Mouse (Mus musculus): ENCODE results near the gene Bik. TPM values are rescaled to one million over a fixed set of nuclear protein-coding genes. Genes with fewer than 3 reads are reported as not detected.
"Not testable (repeated sequence)": the region's sequence is repeated elsewhere in the genome, so short reads cannot be mapped to it uniquely, and the experiment has no call there.

Bik gene
- polyA plus RNA-seq, 1 experiment, result 3.7 TPM

GRCm38 (mm10) chr15:83495195-83495594 is 31.5 kb upstream of the Bik start:
- no peaks in the 10 kb centered on the region; the same call in 1 of the 2 replicates for H3K36me3 ChIP-seq (ENCODE audit: control insufficient read depth, insufficient read depth, low read length, poor library complexity, severe bottlenecking)
- H3K4me3 ChIP-seq (ENCODE audit: low read depth, low read length), result no peak overlapping the region
- no peaks in the 10 kb centered on the region for H3K27me3 ChIP-seq (ENCODE audit: control insufficient read depth, insufficient read depth, low read length, poor library complexity, severe bottlenecking)
- H3K9me3 ChIP-seq (replicated peaks; ENCODE audit: control insufficient read depth, insufficient read depth, low read length, poor library complexity, severe bottlenecking), result no peaks in the 10 kb centered on the region
- H3K27ac ChIP-seq (ENCODE audit: insufficient read depth, low read length), result no peak overlapping the region
- TF ChIP-seq POLR2A (IDR thresholded peaks at IDR 0.05; ENCODE audit: insufficient read depth, low read length) (no peak), EP300 (IDR thresholded peaks at IDR 0.05; ENCODE audit: insufficient read depth, low read depth, low read length) (no peak), CTCF (IDR thresholded peaks at IDR 0.05; ENCODE audit: low read depth, low read length) (no peak)
- H3K4me1 ChIP-seq (ENCODE audit: control insufficient read depth, insufficient read depth, low read length), result peaks cover 2% of the 10 kb centered on the region
- no peak overlapping the region for H3K9ac ChIP-seq (ENCODE audit: low read depth, poor library complexity, severe bottlenecking)

- Histone ChIP-seq H3K36me3 (ENCODE audit: control insufficient read depth, insufficient read depth, low read length, poor library complexity, severe bottlenecking) (no peaks in the 10 kb centered on the region; the same call in 1 of the 2 replicates), H3K27me3 (ENCODE audit: control insufficient read depth, insufficient read depth, low read length, poor library complexity, severe bottlenecking) (no peaks in the 10 kb centered on the region), H3K27ac (ENCODE audit: insufficient read depth, low read length) (no peak overlapping the region), H3K4me3 (ENCODE audit: low read depth, low read length) (peak overlapping the region; percentile 30), H3K9me3 (replicated peaks; ENCODE audit: control insufficient read depth, insufficient read depth, low read length, poor library complexity, severe bottlenecking) (no peaks in the 10 kb centered on the region), H3K9ac (ENCODE audit: low read depth, poor library complexity, severe bottlenecking) (peak overlapping the region; percentile 16), H3K4me1 (ENCODE audit: control insufficient read depth, insufficient read depth, low read length) (peaks cover 2% of the 10 kb centered on the region)
- TF ChIP-seq EP300 (IDR thresholded peaks at IDR 0.05; ENCODE audit: insufficient read depth, low read depth, low read length) (no peak), CTCF (IDR thresholded peaks at IDR 0.05; ENCODE audit: low read depth, low read length) (no peak), POLR2A (IDR thresholded peaks at IDR 0.05; ENCODE audit: insufficient read depth, low read length) (no peak)
Measured at GRCm38 (mm10) chr15:83495787-83496367, 30.8 kb upstream of the Bik start.

- Histone ChIP-seq H3K9me3 (replicated peaks; ENCODE audit: control insufficient read depth, insufficient read depth, low read length, poor library complexity, severe bottlenecking) (no peaks in the 10 kb centered on the region), H3K36me3 (ENCODE audit: control insufficient read depth, insufficient read depth, low read length, poor library complexity, severe bottlenecking) (no peaks in the 10 kb centered on the region; the same call in 1 of the 2 replicates), H3K4me1 (ENCODE audit: control insufficient read depth, insufficient read depth, low read length) (peaks cover 2% of the 10 kb centered on the region), H3K4me3 (ENCODE audit: low read depth, low read length) (no peak overlapping the region), H3K27ac (ENCODE audit: insufficient read depth, low read length) (no peak overlapping the region), H3K27me3 (ENCODE audit: control insufficient read depth, insufficient read depth, low read length, poor library complexity, severe bottlenecking) (no peaks in the 10 kb centered on the region), H3K9ac (ENCODE audit: low read depth, poor library complexity, severe bottlenecking) (no peak overlapping the region)
- TF ChIP-seq CTCF (IDR thresholded peaks at IDR 0.05; ENCODE audit: low read depth, low read length) (peak; percentile 58), EP300 (IDR thresholded peaks at IDR 0.05; ENCODE audit: insufficient read depth, low read depth, low read length) (no peak), POLR2A (IDR thresholded peaks at IDR 0.05; ENCODE audit: insufficient read depth, low read length) (no peak)
Measured at GRCm38 (mm10) chr15:83497299-83497698, 29.4 kb upstream of the Bik start.

GRCm38 (mm10) chr15:83499211-83499755 is 27.4 kb upstream of the Bik start:
- Histone ChIP-seq H3K27ac (ENCODE audit: insufficient read depth, low read length) (no peak overlapping the region), H3K27me3 (ENCODE audit: control insufficient read depth, insufficient read depth, low read length, poor library complexity, severe bottlenecking) (no peaks in the 10 kb centered on the region), H3K9me3 (replicated peaks; ENCODE audit: control insufficient read depth, insufficient read depth, low read length, poor library complexity, severe bottlenecking) (no peaks in the 10 kb centered on the region), H3K4me3 (ENCODE audit: low read depth, low read length) (no peak overlapping the region), H3K36me3 (ENCODE audit: control insufficient read depth, insufficient read depth, low read length, poor library complexity, severe bottlenecking) (no peaks in the 10 kb centered on the region; the same call in 1 of the 2 replicates), H3K9ac (ENCODE audit: low read depth, poor library complexity, severe bottlenecking) (no peak overlapping the region), H3K4me1 (ENCODE audit: control insufficient read depth, insufficient read depth, low read length) (peaks cover 2% of the 10 kb centered on the region)
- TF ChIP-seq EP300 (IDR thresholded peaks at IDR 0.05; ENCODE audit: insufficient read depth, low read depth, low read length) (no peak), POLR2A (IDR thresholded peaks at IDR 0.05; ENCODE audit: insufficient read depth, low read length) (no peak), CTCF (IDR thresholded peaks at IDR 0.05; ENCODE audit: low read depth, low read length) (no peak)

- Histone ChIP-seq H3K9ac (ENCODE audit: low read depth, poor library complexity, severe bottlenecking) (no peak overlapping the region), H3K27ac (ENCODE audit: insufficient read depth, low read length) (no peak overlapping the region), H3K27me3 (ENCODE audit: control insufficient read depth, insufficient read depth, low read length, poor library complexity, severe bottlenecking) (no peaks in the 10 kb centered on the region), H3K36me3 (ENCODE audit: control insufficient read depth, insufficient read depth, low read length, poor library complexity, severe bottlenecking) (no peaks in the 10 kb centered on the region; the same call in 1 of the 2 replicates), H3K4me1 (ENCODE audit: control insufficient read depth, insufficient read depth, low read length) (peaks cover 2% of the 10 kb centered on the region), H3K4me3 (ENCODE audit: low read depth, low read length) (no peak overlapping the region), H3K9me3 (replicated peaks; ENCODE audit: control insufficient read depth, insufficient read depth, low read length, poor library complexity, severe bottlenecking) (no peaks in the 10 kb centered on the region)
- TF ChIP-seq EP300 (IDR thresholded peaks at IDR 0.05; ENCODE audit: insufficient read depth, low read depth, low read length), result no peak
- TF ChIP-seq POLR2A (IDR thresholded peaks at IDR 0.05; ENCODE audit: insufficient read depth, low read length), result no peak
- peak; percentile 79 for TF ChIP-seq CTCF (IDR thresholded peaks at IDR 0.05; ENCODE audit: low read depth, low read length)
Measured at GRCm38 (mm10) chr15:83500352-83500751, 26.3 kb upstream of the Bik start.

- H3K27me3 ChIP-seq (ENCODE audit: control insufficient read depth, insufficient read depth, low read length, poor library complexity, severe bottlenecking); H3K4me3 ChIP-seq (ENCODE audit: low read depth, low read length); H3K9ac ChIP-seq (ENCODE audit: low read depth, poor library complexity, severe bottlenecking); H3K9me3 ChIP-seq (replicated peaks; ENCODE audit: control insufficient read depth, insufficient read depth, low read length, poor library complexity, severe bottlenecking); H3K36me3 ChIP-seq (ENCODE audit: control insufficient read depth, insufficient read depth, low read length, poor library complexity, severe bottlenecking); H3K4me1 ChIP-seq (ENCODE audit: control insufficient read depth, insufficient read depth, low read length); H3K27ac ChIP-seq (ENCODE audit: insufficient read depth, low read length): not testable (repeated sequence)
Measured at GRCm38 (mm10) chr15:83501483-83501882, 25.2 kb upstream of the Bik start.

All from ES-Bruce4 (cell line).